Mouse (Mus musculus): ENCODE data around the gene Nectin1.

The Nectin1 gene

GRCm38 (mm10) chr9:43743647-43744137 is at the start of gene Nectin1:
Gene Nectin1 (plus strand): TSS chr9:43743984.
- DNase-seq (ENCODE audit: low read depth) = peak; percentile 57

GRCm38 (mm10) chr9:43698080-43698712 is 45.6 kb upstream of the Nectin1 start:
- no peak for DNase-seq (ENCODE audit: low read depth)

GRCm38 (mm10) chr9:43698841-43699240 is 44.9 kb upstream of the Nectin1 start:
- DNase-seq (ENCODE audit: low read depth) = no peak

GRCm38 (mm10) chr9:43699417-43700225 is 44.2 kb upstream of the Nectin1 start:
- no peak for DNase-seq (ENCODE audit: low read depth)

- DNase-seq (ENCODE audit: low read depth) = no peak
These were observed 43.6 kb upstream of the Nectin1 start for GRCm38 (mm10) chr9:43700226-43700579.

GRCm38 (mm10) chr9:43701748-43702147 is 42.0 kb upstream of the Nectin1 start:
- DNase-seq (ENCODE audit: low read depth) = no peak

GRCm38 (mm10) chr9:43707571-43707970 is 36.2 kb upstream of the Nectin1 start:
- no peak for DNase-seq (ENCODE audit: low read depth)

GRCm38 (mm10) chr9:43708715-43709114 is 35.1 kb upstream of the Nectin1 start:
- DNase-seq (ENCODE audit: low read depth) = no peak

- DNase-seq (ENCODE audit: low read depth) = no peak
These were observed 30.4 kb upstream of the Nectin1 start for GRCm38 (mm10) chr9:43713432-43713831.

- no peak for DNase-seq (ENCODE audit: low read depth)
These were observed 24.4 kb upstream of the Nectin1 start for GRCm38 (mm10) chr9:43719407-43719839.

GRCm38 (mm10) chr9:43720046-43720445 is 23.7 kb upstream of the Nectin1 start:
- DNase-seq (ENCODE audit: low read depth) = no peak

GRCm38 (mm10) chr9:43724093-43724492 is 19.7 kb upstream of the Nectin1 start:
- no peak for DNase-seq (ENCODE audit: low read depth)

- no peak for DNase-seq (ENCODE audit: low read depth)
These were observed 14.1 kb upstream of the Nectin1 start for GRCm38 (mm10) chr9:43729450-43730266.

- no peak for DNase-seq (ENCODE audit: low read depth)
These were observed 13.3 kb upstream of the Nectin1 start for GRCm38 (mm10) chr9:43730284-43731027.

GRCm38 (mm10) chr9:43731880-43732279 is 11.9 kb upstream of the Nectin1 start:
- no peak for DNase-seq (ENCODE audit: low read depth)

- DNase-seq (ENCODE audit: low read depth) = no peak
These were observed 11.1 kb upstream of the Nectin1 start for GRCm38 (mm10) chr9:43732671-43733070.

- DNase-seq (ENCODE audit: low read depth) = no peak
These were observed 8.8 kb upstream of the Nectin1 start for GRCm38 (mm10) chr9:43734952-43735351.

- DNase-seq (ENCODE audit: low read depth) = no peak
These were observed 7.6 kb upstream of the Nectin1 start for GRCm38 (mm10) chr9:43736046-43736730.

GRCm38 (mm10) chr9:43737331-43737730 is 6.5 kb upstream of the Nectin1 start:
- DNase-seq (ENCODE audit: low read depth) = no peak

GRCm38 (mm10) chr9:43737871-43738292 is 5.9 kb upstream of the Nectin1 start:
- no peak for DNase-seq (ENCODE audit: low read depth)

GRCm38 (mm10) chr9:43738480-43739084 is 5.2 kb upstream of the Nectin1 start:
- no peak for DNase-seq (ENCODE audit: low read depth)
